Mouse (Mus musculus) forebrain, embryonic 14.5 days (tissue): ENCODE measurements at regions not wholly inside any gene's neighbourhood (a gene's known extent, or its start where the extent isn't known, plus 50 kb on each side); places are given as distances from the start of the nearest gene placed in this dataset.

Experiments
- ATAC-seq: fragments of 200-750 bp; cut with Nextera tagmentation; 2 replicates; pipeline ENCODE4 v1.8.0; 2017; ENCODE audit warnings: mild to moderate bottlenecking, moderate library complexity
- DNase-seq: peaks from one replicate; pipeline ENCODE4 v3.0.0-alpha.2; 2015; ENCODE audit warnings: low spot score
- H3K27ac ChIP-seq: fragments of 300-500 bp; sonication (generic); 2 replicates; pipeline ENCODE4 v1.5.1; 2014; ENCODE audit warnings: low read depth, mild to moderate bottlenecking, control low read depth, low read length, moderate library complexity
- H3K27me3 ChIP-seq: fragments of 300-500 bp; sonication (generic); replicated peaks from 2 replicates; pipeline ENCODE4 v1.6.1; 2014; ENCODE audit warnings: low read length, control low read depth, mixed read lengths; ENCODE audit not compliant: control insufficient read depth, insufficient read depth
- H3K36me3 ChIP-seq: fragments of 300-500 bp; sonication (generic); 2 replicates; pipeline ENCODE4 v1.6.1; 2014; ENCODE audit warnings: low read length, control low read depth; ENCODE audit not compliant: control insufficient read depth, insufficient read depth
- H3K4me1 ChIP-seq: fragments of 300-500 bp; sonication (generic); 2 replicates; pipeline ENCODE4 v1.6.1; 2014; ENCODE audit warnings: antibody characterized with exemption, low read length, control low read depth; ENCODE audit not compliant: control insufficient read depth, insufficient read depth
- H3K4me2 ChIP-seq: fragments of 300-500 bp; sonication (generic); 2 replicates; pipeline ENCODE4 v1.6.1; 2014; ENCODE audit warnings: mild to moderate bottlenecking, control low read depth, low read length
- H3K4me3 ChIP-seq: fragments of 300-500 bp; sonication (generic); 2 replicates; pipeline ENCODE4 v1.5.1; 2014; ENCODE audit warnings: low read depth, low read length, control low read depth
- H3K9ac ChIP-seq: fragments of 300-500 bp; sonication (generic); 2 replicates; pipeline ENCODE4 v1.6.1; 2014; ENCODE audit warnings: mild to moderate bottlenecking, low read length, control low read depth, moderate library complexity
- H3K9me3 ChIP-seq: fragments of 300-500 bp; sonication (generic); replicated peaks from 2 replicates; pipeline ENCODE4 v1.6.1; 2016; ENCODE audit warnings: low read length, control low read depth, mixed read lengths; ENCODE audit not compliant: control insufficient read depth
- WGBS: fragments of 180-500 bp; shearing (Covaris S2); extraction: QIAGEN DNeasy Blood & Tissue Kit; methylation state at CpG from one replicate; pipeline ENCODE4 v1.1.7; 2014; 5-methylcytosine and 5-hydroxymethylcytosine counted together

GRCm38 (mm10) chr10:119319953-119320352, 80.1 kb upstream of the Cand1 start:
- H3K27me3 ChIP-seq = no peaks in the 10 kb centered on the region
- H3K9ac ChIP-seq = no peak overlapping the region
- no peak overlapping the region for H3K4me3 ChIP-seq
- no peaks in the 10 kb centered on the region for H3K9me3 ChIP-seq
- no peaks in the 10 kb centered on the region for H3K4me1 ChIP-seq
- DNase-seq = no peak
- H3K36me3 ChIP-seq = no peaks in the 10 kb centered on the region
- ATAC-seq = no peak
- WGBS = 94% methylated on average over 8 of the region's 8 CpGs
- no peak overlapping the region for H3K4me2 ChIP-seq
- H3K27ac ChIP-seq = no peak overlapping the region

DNA sequence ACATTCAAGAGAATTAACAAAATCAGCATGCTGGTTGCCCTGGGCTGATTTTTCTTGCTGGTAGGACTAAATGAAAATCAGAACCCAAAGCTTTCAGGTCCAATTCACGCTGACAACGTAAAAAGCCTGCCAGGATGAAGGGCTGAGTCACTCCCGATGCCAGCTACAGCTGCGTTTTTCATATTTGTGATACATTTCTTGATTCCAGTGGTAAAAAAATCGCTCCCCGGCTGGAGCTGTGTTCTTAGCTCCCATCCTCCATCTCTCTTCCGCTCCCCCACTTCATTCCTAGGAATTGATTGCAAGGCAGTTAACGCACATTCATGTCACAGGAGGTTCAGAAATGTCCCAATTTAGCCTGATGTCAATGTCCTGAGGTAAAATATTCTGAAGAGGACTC, 78.6 kb upstream of the Cand1 start:
- H3K27ac ChIP-seq = no peak overlapping the region
- H3K4me1 ChIP-seq = no peaks in the 10 kb centered on the region
- H3K9ac ChIP-seq = no peak overlapping the region
- H3K4me3 ChIP-seq = no peak overlapping the region
- no peaks in the 10 kb centered on the region for H3K27me3 ChIP-seq
- H3K4me2 ChIP-seq = no peak overlapping the region
- ATAC-seq = no peak
- no peaks in the 10 kb centered on the region for H3K9me3 ChIP-seq
- no peak for DNase-seq
- no peaks in the 10 kb centered on the region for H3K36me3 ChIP-seq
- 86% methylated on average over 8 of the region's 8 CpGs for WGBS

GRCm38 (mm10) chr10:119311578-119311977, 71.7 kb upstream of the Cand1 start:
- H3K9me3 ChIP-seq = no peaks in the 10 kb centered on the region
- 34% methylated on average over 1 of the region's 1 CpGs for WGBS
- H3K27ac ChIP-seq = no peak overlapping the region
- no peak for DNase-seq
- H3K27me3 ChIP-seq = no peaks in the 10 kb centered on the region
- no peaks in the 10 kb centered on the region for H3K36me3 ChIP-seq
- no peaks in the 10 kb centered on the region for H3K4me1 ChIP-seq
- no peak overlapping the region for H3K4me2 ChIP-seq
- ATAC-seq = no peak
- no peak overlapping the region for H3K9ac ChIP-seq
- no peak overlapping the region for H3K4me3 ChIP-seq

GRCm38 (mm10) chr10:119295740-119296139, 55.9 kb upstream of the Cand1 start:
- no peaks in the 10 kb centered on the region for H3K36me3 ChIP-seq
- H3K27me3 ChIP-seq = no peaks in the 10 kb centered on the region
- H3K9ac ChIP-seq = no peak overlapping the region
- no peaks in the 10 kb centered on the region for H3K4me1 ChIP-seq
- ATAC-seq = no peak
- H3K9me3 ChIP-seq = no peaks in the 10 kb centered on the region
- H3K4me2 ChIP-seq = no peak overlapping the region
- no peak overlapping the region for H3K27ac ChIP-seq
- H3K4me3 ChIP-seq = no peak overlapping the region
- DNase-seq = no peak
- 94% methylated on average over 11 of the region's 11 CpGs for WGBS

- WGBS = 57% methylated on average over 14 of the region's 14 CpGs
- DNase-seq (peak; percentile 54), ATAC-seq (no peak)
- Histone ChIP-seq H3K4me1 (no peaks in the 10 kb centered on the region), H3K27ac (no peak overlapping the region), H3K9ac (no peak overlapping the region), H3K4me2 (no peak overlapping the region), H3K36me3 (no peaks in the 10 kb centered on the region), H3K9me3 (no peaks in the 10 kb centered on the region), H3K27me3 (no peaks in the 10 kb centered on the region), H3K4me3 (no peak overlapping the region)
These were observed 54.7 kb upstream of the Cand1 start for GRCm38 (mm10) chr10:119294454-119295149.

GRCm38 (mm10) chr10:119293372-119293771, 53.5 kb upstream of the Cand1 start:
- H3K4me3 ChIP-seq = no peak overlapping the region
- whole genome bisulfite sequencing = 94% methylated on average over 8 of the region's 8 CpGs
- no peaks in the 10 kb centered on the region for H3K4me1 ChIP-seq
- H3K27me3 ChIP-seq = no peaks in the 10 kb centered on the region
- H3K9ac ChIP-seq = no peak overlapping the region
- no peak overlapping the region for H3K4me2 ChIP-seq
- ATAC-seq (no peak), DNase-seq (no peak)
- H3K27ac ChIP-seq = no peak overlapping the region
- no peaks in the 10 kb centered on the region for H3K36me3 ChIP-seq
- H3K9me3 ChIP-seq = no peaks in the 10 kb centered on the region
